Mouse (Mus musculus) heart, embryonic 14.5 days (tissue): ENCODE data around the gene Kcns1. TPM values are rescaled to one million over a fixed set of nuclear protein-coding genes. Genes with fewer than 3 reads are reported as not detected.
A peak's percentile ranks its signal among the peaks of the same experiment; 100 is the strongest.

Source experiments
- ATAC-seq: fragments of 200-750 bp; cut with Nextera tagmentation; 2 replicates; pipeline ENCODE4 v1.8.0; 2017; ENCODE audit warnings: low read depth, moderate TSS enrichment; ENCODE audit not compliant: insufficient number of reproducible peaks, insufficient read depth, low FRiP score
- H3K27ac ChIP-seq, 2 experiments: fragments of 200-500 bp in 1 of 2; fragments of 300-500 bp in 1 of 2; sonication (generic) in 1 of 2; replicated peaks in 1 of 2; 2 replicates each; pipeline ENCODE4 v1.5.1; 2012 to 2014; ENCODE audit warnings: low read depth in 2 of 2, low read length in 2 of 2, control low read depth in 1 of 2, mild to moderate bottlenecking in 1 of 2, mixed read lengths in 1 of 2; ENCODE audit not compliant: control insufficient read depth in 1 of 2, insufficient read depth in 1 of 2
- H3K27me3 ChIP-seq: fragments of 300-500 bp; sonication (generic); 2 replicates; pipeline ENCODE4 v1.6.1; 2014; ENCODE audit warnings: mild to moderate bottlenecking, low read length, control low read depth; ENCODE audit not compliant: control insufficient read depth, insufficient read depth
- H3K36me3 ChIP-seq: fragments of 300-500 bp; sonication (generic); 2 replicates; pipeline ENCODE4 v1.6.1; 2014; ENCODE audit warnings: mild to moderate bottlenecking, control low read depth, low read length, mixed read lengths; ENCODE audit not compliant: control insufficient read depth, insufficient read depth
- H3K4me1 ChIP-seq, 2 experiments: fragments of 200-500 bp in 1 of 2; fragments of 300-500 bp in 1 of 2; sonication (generic) in 1 of 2; 2 replicates each; pipeline ENCODE4 v1.6.1; 2012 to 2014; ENCODE audit warnings: low read length in 2 of 2, control low read depth in 1 of 2, mixed read lengths in 1 of 2; ENCODE audit not compliant: control insufficient read depth in 2 of 2, insufficient read depth in 2 of 2
- H3K4me2 ChIP-seq: fragments of 300-500 bp; sonication (generic); 2 replicates; pipeline ENCODE4 v1.6.1; 2014; ENCODE audit warnings: mild to moderate bottlenecking, low read length
- H3K4me3 ChIP-seq, 2 experiments: fragments of 200-500 bp in 1 of 2; fragments of 300-500 bp in 1 of 2; sonication (generic) in 1 of 2; 2 replicates each; pipeline ENCODE4 v1.5.1; 2012 to 2014; ENCODE audit warnings: low read length in 2 of 2, mild to moderate bottlenecking in 2 of 2, control low read depth in 1 of 2, low read depth in 1 of 2, moderate library complexity in 1 of 2; ENCODE audit not compliant: control insufficient read depth in 1 of 2, insufficient read depth in 1 of 2
- H3K9ac ChIP-seq: fragments of 300-500 bp; sonication (generic); 2 replicates; pipeline ENCODE4 v1.6.1; 2014; ENCODE audit warnings: mild to moderate bottlenecking, low read length
- H3K9me3 ChIP-seq: fragments of 300-500 bp; sonication (generic); 2 replicates; pipeline ENCODE4 v1.6.1; 2016; ENCODE audit warnings: low read length, control low read depth; ENCODE audit not compliant: control insufficient read depth
- WGBS: fragments of 180-500 bp; shearing (Covaris S2); extraction: QIAGEN DNeasy Blood & Tissue Kit; methylation state at CpG from one replicate; pipeline ENCODE4 v1.1.7; 2014; 5-methylcytosine and 5-hydroxymethylcytosine counted together
- polyA plus RNA-seq: library from polyadenylated mRNA; unstranded; fragments of >200 nt; fragmentation: Nextera tagmentation; extraction: Ambion mirVana; gene quantifications from 2 replicates; pipeline ENCODE4 v1.2.1, GENCODE M21; 2014

Gene Kcns1
- polyA plus RNA-seq, 1 experiment from 2014 or later: 0.28 TPM

DNA sequence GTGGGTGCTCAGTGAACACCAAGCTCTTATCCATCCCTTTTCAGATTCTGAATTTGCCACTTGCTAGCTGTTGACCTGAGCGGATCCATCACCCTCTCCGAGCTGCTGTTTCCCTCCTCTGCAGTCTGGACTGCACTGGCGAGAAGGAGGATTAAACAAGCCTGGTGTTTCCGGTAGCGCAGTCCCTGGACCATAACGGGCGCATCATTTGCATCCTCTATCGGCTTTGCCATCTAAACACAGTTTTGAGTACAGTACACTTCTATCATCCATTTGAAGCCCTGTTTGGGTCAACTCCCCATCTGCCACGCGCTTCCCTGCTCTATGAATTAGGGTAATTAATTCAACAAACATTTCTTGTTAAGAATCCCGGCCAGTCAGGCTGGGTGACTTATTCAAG is 587 bp downstream of the Kcns1 start:
- H3K4me3 ChIP-seq: no peak overlapping the region

DNA sequence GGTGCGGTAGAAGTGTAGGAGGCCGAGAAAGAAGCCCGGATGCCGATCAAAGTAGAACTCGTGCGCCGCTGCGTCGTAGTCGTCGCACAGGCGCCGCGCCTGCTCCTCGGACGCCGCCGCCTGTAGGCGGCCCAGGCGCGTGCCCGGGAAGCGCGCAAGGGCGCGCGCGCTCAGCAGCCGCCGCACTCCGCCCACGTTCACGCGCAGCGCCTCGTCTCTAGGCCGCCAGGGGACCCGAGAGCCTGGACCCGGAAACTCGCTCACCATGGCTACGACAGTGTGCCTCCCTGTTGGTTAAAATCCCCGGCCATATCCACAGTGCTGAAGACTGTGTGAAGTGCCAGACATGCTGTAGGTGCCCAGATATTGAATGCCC is 2.4 kb downstream of the Kcns1 start:
- no peak overlapping the region for H3K9ac ChIP-seq
- peaks cover 71% of the 10 kb centered on the region for H3K27me3 ChIP-seq
- H3K9me3 ChIP-seq: 0 out of 2 replicates have a peak, but pooled peaks cover 3% of the 10 kb centered on the region
- no peak for ATAC-seq
- H3K36me3 ChIP-seq: no peaks in the 10 kb centered on the region
- no peak overlapping the region for H3K27ac ChIP-seq
- peak overlapping the region; percentile 12 to 34 for H3K4me3 ChIP-seq
- WGBS: 6% methylated on average over 41 of the region's 42 CpGs
- H3K4me1 ChIP-seq: peaks cover 5 to 21% of the 10 kb centered on the region in 2 experiments; a peak in 3 of 4 replicates
- peak overlapping the region; percentile 61 for H3K4me2 ChIP-seq

More for the DNA sequence above, 587 bp downstream of the Kcns1 start:
- Histone ChIP-seq H3K4me2 (peak overlapping the region; percentile 63; the same call in 1 of the 2 replicates), H3K36me3 (no peaks in the 10 kb centered on the region), H3K4me1 (peaks cover 15 to 34% of the 10 kb centered on the region in 2 experiments; a peak in 3 of 4 replicates), H3K27me3 (peaks cover 68% of the 10 kb centered on the region), H3K27ac (no peak overlapping the region), H3K9me3 (0 out of 2 replicates have a peak, but pooled peaks cover 3% of the 10 kb centered on the region), H3K9ac (no peak overlapping the region)
- WGBS: 8% methylated on average over 11 of the region's 11 CpGs
- ATAC-seq: no peak

GRCm38 (mm10) chr2:164167752-164168570 is 3.0 kb downstream of the Kcns1 start:
- peaks cover 5 to 17% of the 10 kb centered on the region in 2 experiments; a peak in 3 of 4 replicates for H3K4me1 ChIP-seq
- H3K4me3 ChIP-seq: peak overlapping the region; percentile 12 to 34
- peak overlapping the region; percentile 61 for H3K4me2 ChIP-seq
- 9% methylated on average over 90 of the region's 90 CpGs for WGBS
- H3K9me3 ChIP-seq: 0 out of 2 replicates have a peak, but pooled peaks cover 3% of the 10 kb centered on the region
- H3K27me3 ChIP-seq: peaks cover 74% of the 10 kb centered on the region
- H3K27ac ChIP-seq: no peak overlapping the region
- ATAC-seq: no peak
- no peaks in the 10 kb centered on the region for H3K36me3 ChIP-seq
- H3K9ac ChIP-seq: no peak overlapping the region

- 87% methylated on average over 5 of the region's 5 CpGs for WGBS
Measured at GRCm38 (mm10) chr2:164164941-164165340, 6.0 kb downstream of the Kcns1 start.

GRCm38 (mm10) chr2:164161515-164162055 is 9.3 kb downstream of the Kcns1 start:
- ATAC-seq: no peak
- H3K4me3 ChIP-seq: no peak overlapping the region
- 79% methylated on average over 11 of the region's 11 CpGs for WGBS

More at GRCm38 (mm10) chr2:164164941-164165340, 6.0 kb downstream of the Kcns1 start:
- H3K4me3 ChIP-seq: no peak overlapping the region
- H3K36me3 ChIP-seq: no peaks in the 10 kb centered on the region
- 0 out of 2 replicates have a peak, but pooled peaks cover 3% of the 10 kb centered on the region for H3K9me3 ChIP-seq
- ATAC-seq: no peak
- H3K4me2 ChIP-seq: no peak overlapping the region
- H3K9ac ChIP-seq: no peak overlapping the region
- no peak overlapping the region for H3K27ac ChIP-seq
- peaks cover 51% of the 10 kb centered on the region for H3K27me3 ChIP-seq
- peaks cover 3 to 10% of the 10 kb centered on the region in 2 experiments; a peak in 2 of 4 replicates for H3K4me1 ChIP-seq

DNA sequence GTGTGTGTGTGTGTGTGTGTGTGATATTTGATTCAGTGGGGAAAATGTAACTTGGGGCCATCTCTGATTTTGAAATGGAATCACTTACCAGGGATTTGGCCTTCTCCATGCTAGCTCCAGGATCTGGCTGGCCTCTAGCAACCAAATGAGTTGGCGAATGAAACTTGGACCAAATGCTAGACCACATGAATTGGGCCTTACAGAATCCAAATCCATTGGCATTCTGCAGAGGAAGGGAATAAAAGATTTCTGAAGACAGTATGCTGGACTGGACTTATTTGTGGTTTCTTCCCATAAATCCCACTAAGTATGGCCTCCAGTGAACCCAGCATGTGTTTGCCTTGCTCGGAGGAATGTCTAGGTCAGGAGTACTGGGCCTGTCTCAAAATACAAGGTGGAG is 12.1 kb downstream of the Kcns1 start:
- Histone ChIP-seq H3K9ac (no peak overlapping the region), H3K36me3 (peaks cover 19% of the 10 kb centered on the region), H3K27ac (no peak overlapping the region), H3K4me2 (no peak overlapping the region), H3K27me3 (0 out of 2 replicates have a peak, but pooled peaks cover 3% of the 10 kb centered on the region), H3K9me3 (no peaks in the 10 kb centered on the region), H3K4me1 (no peaks in the 10 kb centered on the region), H3K4me3 (no peak overlapping the region)
- no peak for ATAC-seq
- 82% methylated on average over 2 of the region's 2 CpGs for WGBS

More at GRCm38 (mm10) chr2:164161515-164162055, 9.3 kb downstream of the Kcns1 start:
- Histone ChIP-seq H3K27me3 (peaks cover 17% of the 10 kb centered on the region), H3K9ac (no peak overlapping the region), H3K4me2 (no peak overlapping the region), H3K27ac (no peak overlapping the region), H3K36me3 (0 out of 2 replicates have a peak, but pooled peaks cover 4% of the 10 kb centered on the region), H3K4me1 (no peaks in the 10 kb centered on the region), H3K9me3 (no peaks in the 10 kb centered on the region)

- no peaks in the 10 kb centered on the region for H3K4me1 ChIP-seq
- no peaks in the 10 kb centered on the region for H3K9me3 ChIP-seq
- H3K9ac ChIP-seq: no peak overlapping the region
- no peak overlapping the region for H3K27ac ChIP-seq
- H3K4me2 ChIP-seq: no peak overlapping the region
- no peaks in the 10 kb centered on the region for H3K27me3 ChIP-seq
- 80% methylated on average over 7 of the region's 7 CpGs for WGBS
- peaks cover 45% of the 10 kb centered on the region for H3K36me3 ChIP-seq
- no peak overlapping the region for H3K4me3 ChIP-seq
- ATAC-seq: no peak
Measured at GRCm38 (mm10) chr2:164156158-164156557, 14.8 kb downstream of the Kcns1 start.
